Mouse (Mus musculus) hematopoietic stem cell, adult 5-6 weeks (primary cell): ENCODE results near the gene Rgs6. TPM values are rescaled to one million over a fixed set of nuclear protein-coding genes. Genes with fewer than 3 reads are reported as not detected.

Experiments used
- ATAC-seq, 2 experiments: fragments of 125-278 bp in 1 of 2; replicated peaks in 1 of 2; 2 replicates each; pipeline ENCODE4 v1.8.0; 2016 to 2017; ENCODE audit warnings: inconsistent platforms in 2 of 2, mild to moderate bottlenecking in 2 of 2, moderate number of reproducible peaks in 2 of 2, low read depth in 1 of 2, moderate TSS enrichment in 1 of 2; ENCODE audit not compliant: low FRiP score in 2 of 2, poor library complexity in 2 of 2, severe bottlenecking in 2 of 2, insufficient read depth in 1 of 2, low TSS enrichment in 1 of 2
- total RNA-seq: library from RNA; stranded (forward); fragments of 172-1452, 232-1000 nt; gene quantifications from 2 replicates; pipeline ENCODE4 v1.2.3, GENCODE M21; 2017

Rgs6 gene
- total RNA-seq, 1 experiment from 2014 or later = not detected

GRCm38 (mm10) chr12:82973771-82974170, 385.7 kb downstream of the Rgs6 start:
- ATAC-seq = no peak

GRCm38 (mm10) chr12:82978275-82978674, 390.2 kb downstream of the Rgs6 start:
- no peak for ATAC-seq

GRCm38 (mm10) chr12:82982716-82983115, 394.6 kb downstream of the Rgs6 start:
- ATAC-seq = no peak

GRCm38 (mm10) chr12:82985300-82985699, 397.2 kb downstream of the Rgs6 start:
- no peak for ATAC-seq

GRCm38 (mm10) chr12:82987661-82988060, 399.6 kb downstream of the Rgs6 start:
- no peak for ATAC-seq

- ATAC-seq = no peak
Observed at GRCm38 (mm10) chr12:82993905-82994304, 405.8 kb downstream of the Rgs6 start.

- ATAC-seq = no peak
Observed at GRCm38 (mm10) chr12:82996775-82997174, 408.7 kb downstream of the Rgs6 start.

- ATAC-seq = no peak
Observed at GRCm38 (mm10) chr12:82998682-82999332, 410.7 kb downstream of the Rgs6 start.

- no peak for ATAC-seq
Observed at GRCm38 (mm10) chr12:82999333-83000032, 411.4 kb downstream of the Rgs6 start.

GRCm38 (mm10) chr12:83000033-83000570, 412.0 kb downstream of the Rgs6 start:
- no peak for ATAC-seq

- no peak for ATAC-seq
Observed at GRCm38 (mm10) chr12:83000957-83001356, 412.9 kb downstream of the Rgs6 start.

GRCm38 (mm10) chr12:83004014-83004682, 416.1 kb downstream of the Rgs6 start:
- peak; percentile 59 to 64; a peak in 3 of 4 replicates for ATAC-seq

GRCm38 (mm10) chr12:83011056-83011565, 423.0 kb downstream of the Rgs6 start:
- ATAC-seq = no peak

- ATAC-seq = no peak
Observed at GRCm38 (mm10) chr12:83013918-83014691, 426.0 kb downstream of the Rgs6 start.

GRCm38 (mm10) chr12:83014848-83015247, 426.8 kb downstream of the Rgs6 start:
- no peak for ATAC-seq

- ATAC-seq = no peak
Observed at GRCm38 (mm10) chr12:83015366-83015765, 427.3 kb downstream of the Rgs6 start.

GRCm38 (mm10) chr12:83016486-83016885, 428.4 kb downstream of the Rgs6 start:
- no peak for ATAC-seq
